Mouse (Mus musculus): ENCODE measurements around the gene Mctp1. TPM values are rescaled to one million over a fixed set of nuclear protein-coding genes. Genes with fewer than 3 reads are reported as not detected.
A peak's percentile ranks its signal among the peaks of the same experiment; 100 is the strongest.
"Not testable (repeated sequence)": the region's sequence is repeated elsewhere in the genome, so short reads cannot be mapped to it uniquely, and the experiment has no call there.

The Mctp1 gene
- polyA plus RNA-seq, 1 experiment from 2014 or later: 3.0 TPM

- ATAC-seq (ENCODE audit: low FRiP score): no peak
These were observed 534.0 kb downstream of the Mctp1 start for GRCm38 (mm10) chr13:76918321-76918720.

GRCm38 (mm10) chr13:76926851-76927250 lies 542.5 kb downstream of the Mctp1 start:
- Histone ChIP-seq H3K36me3 (replicated peaks; ENCODE audit: control insufficient read depth, insufficient read depth) (no peaks in the 10 kb centered on the region), H3K4me1 (replicated peaks; ENCODE audit: control insufficient read depth, insufficient read depth, low read length) (no peaks in the 10 kb centered on the region), H3K9me3 (ENCODE audit: control insufficient read depth, low read length) (no peaks in the 10 kb centered on the region), H3K4me3 (replicated peaks; ENCODE audit: low read length) (no peak overlapping the region), H3K9ac (no peak overlapping the region), H3K27ac (no peak overlapping the region), H3K27me3 (ENCODE audit: control insufficient read depth, insufficient read depth, low read length) (no peaks in the 10 kb centered on the region), H3K4me2 (replicated peaks) (no peak overlapping the region)
- DNase-seq (ENCODE audit: low spot score): no peak
- ATAC-seq (ENCODE audit: low FRiP score): no peak
- 60% methylated on average over 1 of the region's 1 CpGs for WGBS

More at GRCm38 (mm10) chr13:76918321-76918720, 534.0 kb downstream of the Mctp1 start:
- Histone ChIP-seq H3K4me2 (replicated peaks) (no peak overlapping the region), H3K4me3 (replicated peaks; ENCODE audit: low read length) (no peak overlapping the region), H3K36me3 (replicated peaks; ENCODE audit: control insufficient read depth, insufficient read depth) (no peaks in the 10 kb centered on the region), H3K27ac (no peak overlapping the region), H3K9me3 (ENCODE audit: control insufficient read depth, low read length) (no peaks in the 10 kb centered on the region), H3K9ac (no peak overlapping the region), H3K4me1 (replicated peaks; ENCODE audit: control insufficient read depth, insufficient read depth, low read length) (no peaks in the 10 kb centered on the region), H3K27me3 (ENCODE audit: control insufficient read depth, insufficient read depth, low read length) (no peaks in the 10 kb centered on the region)
- no peak for DNase-seq (ENCODE audit: low spot score)
- 90% methylated on average over 1 of the region's 1 CpGs for WGBS

GRCm38 (mm10) chr13:76927875-76928440 lies 543.6 kb downstream of the Mctp1 start:
- no peak for DNase-seq (ENCODE audit: low spot score)
- no peak overlapping the region for H3K4me2 ChIP-seq (replicated peaks)
- no peak overlapping the region for H3K9ac ChIP-seq
- no peaks in the 10 kb centered on the region for H3K9me3 ChIP-seq (ENCODE audit: control insufficient read depth, low read length)
- H3K27me3 ChIP-seq (ENCODE audit: control insufficient read depth, insufficient read depth, low read length): no peaks in the 10 kb centered on the region
- 65% methylated on average over 5 of the region's 5 CpGs for WGBS
- no peak overlapping the region for H3K4me3 ChIP-seq (replicated peaks; ENCODE audit: low read length)
- ATAC-seq (ENCODE audit: low FRiP score): no peak
- H3K4me1 ChIP-seq (replicated peaks; ENCODE audit: control insufficient read depth, insufficient read depth, low read length): no peaks in the 10 kb centered on the region
- H3K36me3 ChIP-seq (replicated peaks; ENCODE audit: control insufficient read depth, insufficient read depth): no peaks in the 10 kb centered on the region
- H3K27ac ChIP-seq: no peak overlapping the region

GRCm38 (mm10) chr13:76929152-76929551 lies 544.8 kb downstream of the Mctp1 start:
- no peak overlapping the region for H3K27ac ChIP-seq
- H3K9ac ChIP-seq: no peak overlapping the region
- no peaks in the 10 kb centered on the region for H3K27me3 ChIP-seq (ENCODE audit: control insufficient read depth, insufficient read depth, low read length)
- no peaks in the 10 kb centered on the region for H3K9me3 ChIP-seq (ENCODE audit: control insufficient read depth, low read length)
- DNase-seq (ENCODE audit: low spot score): no peak
- no peak overlapping the region for H3K4me3 ChIP-seq (replicated peaks; ENCODE audit: low read length)
- WGBS: 78% methylated on average over 3 of the region's 3 CpGs
- H3K4me1 ChIP-seq (replicated peaks; ENCODE audit: control insufficient read depth, insufficient read depth, low read length): no peaks in the 10 kb centered on the region
- H3K36me3 ChIP-seq (replicated peaks; ENCODE audit: control insufficient read depth, insufficient read depth): no peaks in the 10 kb centered on the region
- no peak for ATAC-seq (ENCODE audit: low FRiP score)
- H3K4me2 ChIP-seq (replicated peaks): no peak overlapping the region

- H3K4me1 ChIP-seq (replicated peaks; ENCODE audit: control insufficient read depth, insufficient read depth, low read length): no peaks in the 10 kb centered on the region
- H3K4me3 ChIP-seq (replicated peaks; ENCODE audit: low read length): no peak overlapping the region
- H3K9ac ChIP-seq: no peak overlapping the region
- H3K27me3 ChIP-seq (ENCODE audit: control insufficient read depth, insufficient read depth, low read length): no peaks in the 10 kb centered on the region
- no peak for DNase-seq (ENCODE audit: low spot score)
- no peak for ATAC-seq (ENCODE audit: low FRiP score)
- WGBS: 84% methylated on average over 5 of the region's 5 CpGs
- H3K36me3 ChIP-seq (replicated peaks; ENCODE audit: control insufficient read depth, insufficient read depth): no peaks in the 10 kb centered on the region
- no peaks in the 10 kb centered on the region for H3K9me3 ChIP-seq (ENCODE audit: control insufficient read depth, low read length)
- no peak overlapping the region for H3K27ac ChIP-seq
- no peak overlapping the region for H3K4me2 ChIP-seq (replicated peaks)
These were observed 548.6 kb downstream of the Mctp1 start for GRCm38 (mm10) chr13:76932933-76933332.

- H3K9me3 ChIP-seq (ENCODE audit: control insufficient read depth, low read length): no peaks in the 10 kb centered on the region
- no peak overlapping the region for H3K4me2 ChIP-seq (replicated peaks)
- no peaks in the 10 kb centered on the region for H3K27me3 ChIP-seq (ENCODE audit: control insufficient read depth, insufficient read depth, low read length)
- DNase-seq (ENCODE audit: low spot score): no peak
- ATAC-seq (ENCODE audit: low FRiP score): no peak
- H3K4me3 ChIP-seq (replicated peaks; ENCODE audit: low read length): no peak overlapping the region
- H3K4me1 ChIP-seq (replicated peaks; ENCODE audit: control insufficient read depth, insufficient read depth, low read length): no peaks in the 10 kb centered on the region
- no peaks in the 10 kb centered on the region for H3K36me3 ChIP-seq (replicated peaks; ENCODE audit: control insufficient read depth, insufficient read depth)
- no peak overlapping the region for H3K27ac ChIP-seq
- H3K9ac ChIP-seq: no peak overlapping the region
These were observed 564.9 kb downstream of the Mctp1 start for GRCm38 (mm10) chr13:76949234-76949633.

GRCm38 (mm10) chr13:76967588-76967987 lies 583.3 kb downstream of the Mctp1 start:
- DNase-seq (ENCODE audit: low spot score) (no peak), ATAC-seq (ENCODE audit: low FRiP score) (no peak)
- Histone ChIP-seq H3K4me3 (replicated peaks; ENCODE audit: low read length) (no peak overlapping the region), H3K9ac (no peak overlapping the region), H3K27me3 (ENCODE audit: control insufficient read depth, insufficient read depth, low read length) (no peaks in the 10 kb centered on the region), H3K4me2 (replicated peaks) (no peak overlapping the region), H3K36me3 (replicated peaks; ENCODE audit: control insufficient read depth, insufficient read depth) (no peaks in the 10 kb centered on the region), H3K27ac (no peak overlapping the region), H3K9me3 (ENCODE audit: control insufficient read depth, low read length) (no peaks in the 10 kb centered on the region), H3K4me1 (replicated peaks; ENCODE audit: control insufficient read depth, insufficient read depth, low read length) (no peaks in the 10 kb centered on the region)

GRCm38 (mm10) chr13:76969386-76969785 lies 585.1 kb downstream of the Mctp1 start:
- Histone ChIP-seq H3K27me3 (ENCODE audit: control insufficient read depth, insufficient read depth, low read length) (no peaks in the 10 kb centered on the region), H3K27ac (no peak overlapping the region), H3K9me3 (ENCODE audit: control insufficient read depth, low read length) (no peaks in the 10 kb centered on the region), H3K36me3 (replicated peaks; ENCODE audit: control insufficient read depth, insufficient read depth) (no peaks in the 10 kb centered on the region), H3K4me1 (replicated peaks; ENCODE audit: control insufficient read depth, insufficient read depth, low read length) (no peaks in the 10 kb centered on the region), H3K9ac (no peak overlapping the region), H3K4me3 (replicated peaks; ENCODE audit: low read length) (no peak overlapping the region), H3K4me2 (replicated peaks) (no peak overlapping the region)
- WGBS: 6% methylated on average over 2 of the region's 2 CpGs
- peak; percentile 70 for ATAC-seq (ENCODE audit: low FRiP score)
- DNase-seq (ENCODE audit: low spot score): peak; percentile 89

GRCm38 (mm10) chr13:76971046-76971445 lies 586.7 kb downstream of the Mctp1 start:
- H3K4me3 ChIP-seq (replicated peaks; ENCODE audit: low read length); ATAC-seq (ENCODE audit: low FRiP score); H3K9ac ChIP-seq; H3K27ac ChIP-seq; H3K4me1 ChIP-seq (replicated peaks; ENCODE audit: control insufficient read depth, insufficient read depth, low read length); H3K36me3 ChIP-seq (replicated peaks; ENCODE audit: control insufficient read depth, insufficient read depth); H3K4me2 ChIP-seq (replicated peaks); H3K27me3 ChIP-seq (ENCODE audit: control insufficient read depth, insufficient read depth, low read length); H3K9me3 ChIP-seq (ENCODE audit: control insufficient read depth, low read length); DNase-seq (ENCODE audit: low spot score): not testable (repeated sequence)
- 94% methylated on average over 3 of the region's 3 CpGs for WGBS

- H3K9ac ChIP-seq: no peak overlapping the region
- no peaks in the 10 kb centered on the region for H3K27me3 ChIP-seq (ENCODE audit: control insufficient read depth, insufficient read depth, low read length)
- no peaks in the 10 kb centered on the region for H3K36me3 ChIP-seq (replicated peaks; ENCODE audit: control insufficient read depth, insufficient read depth)
- H3K4me1 ChIP-seq (replicated peaks; ENCODE audit: control insufficient read depth, insufficient read depth, low read length): no peaks in the 10 kb centered on the region
- no peak overlapping the region for H3K27ac ChIP-seq
- H3K9me3 ChIP-seq (ENCODE audit: control insufficient read depth, low read length): no peaks in the 10 kb centered on the region
- 80% methylated on average over 3 of the region's 3 CpGs for WGBS
- no peak for DNase-seq (ENCODE audit: low spot score)
- ATAC-seq (ENCODE audit: low FRiP score): no peak
- H3K4me3 ChIP-seq (replicated peaks; ENCODE audit: low read length): no peak overlapping the region
- H3K4me2 ChIP-seq (replicated peaks): no peak overlapping the region
These were observed 618.3 kb downstream of the Mctp1 start for GRCm38 (mm10) chr13:77002628-77003027.
